Mouse (Mus musculus) lung, embryonic 16.5 days (tissue): ENCODE measurements around the gene Kcnh2. TPM values are rescaled to one million over a fixed set of nuclear protein-coding genes. Genes with fewer than 3 reads are reported as not detected.
"Not testable (repeated sequence)": the region's sequence is repeated elsewhere in the genome, so short reads cannot be mapped to it uniquely, and the experiment has no call there.

Source experiments
- ATAC-seq: fragments of 200-750 bp; cut with Nextera tagmentation; 2 replicates; pipeline ENCODE4 v1.8.0; 2017; ENCODE audit warnings: low read depth, mild to moderate bottlenecking, moderate library complexity
- H3K27ac ChIP-seq: fragments of 300-500 bp; sonication (generic); 2 replicates; pipeline ENCODE4 v1.5.1; 2014; ENCODE audit warnings: mild to moderate bottlenecking, control low read depth, low read length
- H3K27me3 ChIP-seq: fragments of 300-500 bp; sonication (generic); 2 replicates; pipeline ENCODE4 v1.6.1; 2014; ENCODE audit warnings: low read depth, low read length, mixed read lengths; ENCODE audit not compliant: control insufficient read depth, insufficient read depth
- H3K36me3 ChIP-seq: fragments of 300-500 bp; sonication (generic); 2 replicates; pipeline ENCODE4 v1.6.1; 2014; ENCODE audit warnings: low read length; ENCODE audit not compliant: control insufficient read depth, insufficient read depth
- H3K4me1 ChIP-seq: fragments of 300-500 bp; sonication (generic); replicated peaks from 2 replicates; pipeline ENCODE4 v1.6.1; 2014; ENCODE audit warnings: low read length, mixed read lengths; ENCODE audit not compliant: control insufficient read depth, insufficient read depth
- H3K4me2 ChIP-seq: fragments of 300-500 bp; sonication (generic); 2 replicates; pipeline ENCODE4 v1.6.1; 2014; ENCODE audit warnings: low read depth, low read length, control low read depth
- H3K4me3 ChIP-seq: fragments of 300-500 bp; sonication (generic); 2 replicates; pipeline ENCODE4 v1.5.1; 2014; ENCODE audit warnings: mild to moderate bottlenecking, low read length, control low read depth
- H3K9ac ChIP-seq: fragments of 300-500 bp; sonication (generic); 2 replicates; pipeline ENCODE4 v1.6.1; 2014; ENCODE audit warnings: low read length, control low read depth
- H3K9me3 ChIP-seq: fragments of 300-500 bp; sonication (generic); 2 replicates; pipeline ENCODE4 v1.6.1; 2016; ENCODE audit warnings: low read length; ENCODE audit not compliant: control insufficient read depth
- WGBS: fragments of 180-500 bp; shearing (Covaris S2); extraction: QIAGEN DNeasy Blood & Tissue Kit; methylation state at CpG from one replicate; pipeline ENCODE4 v1.1.7; 2014; 5-methylcytosine and 5-hydroxymethylcytosine counted together
- polyA plus RNA-seq: library from polyadenylated mRNA; unstranded; fragments of >200 nt; fragmentation: Nextera tagmentation; extraction: Ambion mirVana; gene quantifications from 2 replicates; pipeline ENCODE4 v1.2.1, GENCODE M21; 2015

Gene Kcnh2
- polyA plus RNA-seq: 5.6 and 6.5 TPM in 2 replicates

DNA sequence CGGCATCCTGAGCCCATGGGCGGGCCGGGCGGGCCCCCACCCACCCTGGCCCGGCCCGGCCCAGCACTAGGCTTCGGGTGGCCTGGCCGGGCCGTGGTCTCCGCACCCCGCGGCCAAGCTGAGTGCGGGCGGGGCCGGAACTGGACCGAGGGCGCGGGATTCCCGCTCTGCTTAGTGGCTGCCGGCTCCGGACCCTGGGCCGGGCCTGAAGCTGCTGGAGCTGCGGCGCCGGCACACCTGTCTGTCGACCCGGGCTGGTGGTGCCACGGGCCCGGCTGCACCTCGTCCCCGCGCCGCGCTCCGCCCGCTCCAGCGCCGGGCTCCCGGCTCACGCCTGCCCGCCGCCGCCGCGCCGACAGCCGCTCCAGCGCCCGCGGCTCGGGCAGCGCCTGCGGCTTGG, at the start of gene Kcnh2:
Gene Kcnh2, minus strand, starts transcription at position 327 of the 400 bp plus-strand sequence.
- H3K4me3 ChIP-seq: peak within 1 kb of the TSS; percentile 65
- H3K4me1 ChIP-seq: peaks cover 37% of the 10 kb centered on the region
- H3K27ac ChIP-seq: peak within 1 kb of the TSS; percentile 76
- H3K9me3 ChIP-seq: no peaks in the 10 kb centered on the region
- H3K36me3 ChIP-seq: no peaks in the 10 kb centered on the region
- WGBS: 0% methylated on average over 49 of the region's 53 CpGs
- ATAC-seq: peak; percentile 15
- H3K9ac ChIP-seq: peak within 1 kb of the TSS; percentile 69
- H3K4me2 ChIP-seq: peak within 1 kb of the TSS; percentile 95
- peaks cover 26% of the 10 kb centered on the region for H3K27me3 ChIP-seq

DNA sequence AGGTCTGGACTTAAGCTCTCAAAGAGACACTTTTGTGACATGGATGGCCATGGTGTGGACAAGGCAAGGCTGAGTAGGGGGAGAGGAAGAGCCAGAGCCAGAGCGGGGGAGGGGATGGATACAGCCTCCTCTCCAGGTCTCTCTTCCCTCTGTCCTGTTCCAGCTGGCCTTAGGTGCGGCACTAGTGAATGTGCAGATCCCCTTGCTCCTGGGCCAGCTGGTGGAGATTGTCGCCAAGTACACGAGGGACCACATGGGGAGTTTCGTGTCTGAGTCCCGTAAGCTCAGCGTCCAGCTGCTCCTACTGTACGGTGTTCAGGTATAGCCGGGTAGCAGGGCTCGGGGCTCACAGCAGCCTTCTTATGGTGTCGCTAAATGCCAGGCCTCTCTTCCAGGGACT, 49.0 kb upstream of the Kcnh2 start:
- no peak overlapping the region for H3K9ac ChIP-seq
- H3K4me3 ChIP-seq: no peak overlapping the region
- H3K36me3 ChIP-seq: peaks cover 8% of the 10 kb centered on the region
- ATAC-seq: no peak
- H3K4me2 ChIP-seq: no peak overlapping the region
- 81% methylated on average over 11 of the region's 11 CpGs for WGBS
- no peaks in the 10 kb centered on the region for H3K9me3 ChIP-seq
- H3K27me3 ChIP-seq: no peaks in the 10 kb centered on the region
- no peak overlapping the region for H3K27ac ChIP-seq
- H3K4me1 ChIP-seq: no peaks in the 10 kb centered on the region

DNA sequence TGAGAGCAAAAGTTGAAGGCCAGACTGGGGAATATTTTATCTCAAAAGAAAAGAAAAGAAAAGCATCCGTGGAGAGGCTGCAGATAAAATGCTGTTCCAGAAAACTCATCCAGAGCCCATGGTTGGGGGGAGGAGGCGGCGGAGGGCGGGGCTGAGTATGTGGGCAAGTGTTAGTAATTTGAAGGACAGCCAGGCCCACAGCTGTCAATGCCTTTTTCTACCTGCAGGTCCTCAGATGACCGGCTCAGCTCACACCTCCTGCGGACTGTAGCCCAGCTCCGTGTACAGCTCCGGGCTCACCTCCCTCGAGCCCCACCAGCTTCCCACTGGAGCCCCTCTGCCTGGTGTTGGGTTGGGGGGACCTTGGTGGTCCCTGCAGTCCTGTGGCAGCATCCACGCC, 48.3 kb upstream of the Kcnh2 start:
- WGBS: 85% methylated on average over 10 of the region's 10 CpGs
- no peak overlapping the region for H3K27ac ChIP-seq
- H3K4me1 ChIP-seq: 0 out of 2 replicates have a peak, but pooled peaks cover 4% of the 10 kb centered on the region
- peaks cover 8% of the 10 kb centered on the region for H3K36me3 ChIP-seq
- no peaks in the 10 kb centered on the region for H3K27me3 ChIP-seq
- H3K9me3 ChIP-seq: no peaks in the 10 kb centered on the region
- ATAC-seq: no peak
- H3K4me3 ChIP-seq: no peak overlapping the region
- no peak overlapping the region for H3K4me2 ChIP-seq
- H3K9ac ChIP-seq: no peak overlapping the region

DNA sequence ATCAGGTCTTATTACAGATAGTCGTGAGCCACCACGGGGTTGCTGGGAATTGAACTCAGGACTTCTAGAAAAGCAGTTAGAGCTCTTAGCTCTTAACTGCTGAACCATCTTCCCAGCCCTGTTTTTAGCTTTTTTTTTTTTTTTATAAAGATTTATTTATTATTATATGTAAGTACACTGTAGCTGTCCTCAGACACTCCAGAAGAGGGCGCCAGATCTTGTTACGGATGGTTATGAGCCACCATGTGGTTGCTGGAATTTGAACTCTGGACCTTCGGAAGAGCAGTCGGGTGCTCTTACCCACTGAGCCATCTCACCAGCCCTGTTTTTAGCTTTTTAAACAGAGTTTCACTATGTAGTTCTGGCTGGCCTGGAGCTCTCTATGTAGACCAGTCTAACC, 44.9 kb upstream of the Kcnh2 start:
- H3K36me3 ChIP-seq, H3K27me3 ChIP-seq, H3K27ac ChIP-seq, H3K4me1 ChIP-seq, H3K4me2 ChIP-seq, ATAC-seq, H3K9ac ChIP-seq, H3K9me3 ChIP-seq, H3K4me3 ChIP-seq: not testable (repeated sequence)
- 83% methylated on average over 6 of the region's 6 CpGs for WGBS

DNA sequence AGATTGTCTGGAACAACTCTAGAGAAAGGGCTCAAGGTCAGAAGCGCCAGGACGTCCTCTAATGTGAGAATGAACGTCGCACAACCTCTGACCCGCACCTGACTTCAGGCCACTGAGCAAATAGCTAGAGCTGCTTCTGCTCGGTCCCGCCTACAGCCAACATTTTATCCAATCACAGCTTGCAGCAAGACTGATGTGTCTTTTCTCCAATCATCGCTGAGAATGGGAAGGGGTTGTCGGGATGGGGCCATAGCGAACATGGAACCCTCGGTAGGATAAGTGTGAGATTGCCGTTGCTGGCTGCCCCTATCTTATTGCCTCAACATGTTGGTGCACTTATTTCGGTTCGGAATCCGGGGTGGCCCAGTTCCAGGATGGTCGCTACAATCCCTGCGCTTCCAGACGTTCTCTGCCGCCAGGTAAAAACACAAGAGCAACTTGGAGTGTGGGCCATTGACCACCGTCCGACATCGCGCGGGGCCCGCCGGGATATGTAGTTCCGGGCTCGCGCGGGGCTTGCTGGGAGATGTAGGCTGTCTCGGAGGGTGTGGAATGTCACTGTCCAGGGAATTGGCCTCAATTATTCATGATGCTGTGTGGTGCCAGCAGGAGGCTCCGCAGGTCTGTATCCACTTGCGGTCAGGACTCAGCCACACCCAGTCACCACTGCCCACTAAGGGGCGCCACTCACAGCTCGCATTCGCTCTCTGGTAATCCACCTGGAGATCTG, 42.9 kb upstream of the Kcnh2 start:
- ATAC-seq: peak; percentile 97
- Histone ChIP-seq H3K4me3 (peak overlapping the region; percentile 65), H3K27me3 (no peaks in the 10 kb centered on the region), H3K27ac (peak overlapping the region; percentile 76), H3K9ac (peak overlapping the region; percentile 71), H3K4me2 (peak overlapping the region; percentile 57), H3K9me3 (no peaks in the 10 kb centered on the region), H3K36me3 (0 out of 2 replicates have a peak, but pooled peaks cover 2% of the 10 kb centered on the region), H3K4me1 (peaks cover 4% of the 10 kb centered on the region; the same call in 1 of the 2 replicates)
- WGBS: 2% methylated on average over 36 of the region's 36 CpGs

DNA sequence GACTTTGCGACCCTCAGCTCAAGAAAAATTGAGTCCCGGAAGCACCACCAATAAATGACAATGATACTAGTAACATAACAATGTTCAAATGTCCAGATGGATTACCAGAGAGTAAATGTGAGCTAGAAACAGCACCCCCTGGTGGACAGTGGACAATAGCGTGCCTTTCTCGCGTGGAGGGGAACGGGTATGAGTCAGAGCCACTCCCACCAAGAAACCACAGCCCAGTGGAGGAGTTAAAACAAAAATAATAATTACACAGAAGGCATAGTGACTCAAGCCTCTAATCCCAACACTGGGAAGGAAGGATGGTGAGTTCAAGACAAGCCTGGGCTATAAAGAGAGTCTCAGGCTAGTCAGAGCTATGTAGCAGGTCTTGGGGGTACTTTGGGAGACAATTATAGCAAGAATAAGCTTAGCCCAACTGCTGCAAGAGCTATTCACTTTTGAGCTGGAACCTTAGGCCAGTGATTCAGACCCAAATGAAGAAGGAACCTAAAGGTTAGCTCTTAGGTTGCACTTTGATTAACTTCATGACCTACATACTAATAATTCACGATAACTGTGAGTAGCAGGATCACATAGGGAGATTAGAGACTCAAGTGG, 42.1 kb upstream of the Kcnh2 start, which contains the start of gene Abcb8:
Gene Abcb8, plus strand, starts transcription at position 272 of the 606 bp plus-strand sequence.
- Histone ChIP-seq H3K27me3 (peaks cover 3% of the 10 kb centered on the region), H3K4me1 (peaks cover 4% of the 10 kb centered on the region; the same call in 1 of the 2 replicates), H3K27ac (peak within 1 kb of the TSS; percentile 76), H3K4me2 (peak within 1 kb of the TSS; percentile 57), H3K9ac (peak within 1 kb of the TSS; percentile 71), H3K4me3 (peak within 1 kb of the TSS; percentile 65), H3K9me3 (no peaks in the 10 kb centered on the region), H3K36me3 (0 out of 2 replicates have a peak, but pooled peaks cover 2% of the 10 kb centered on the region)
- 18% methylated on average over 7 of the region's 7 CpGs for whole genome bisulfite sequencing
- ATAC-seq: no peak

DNA sequence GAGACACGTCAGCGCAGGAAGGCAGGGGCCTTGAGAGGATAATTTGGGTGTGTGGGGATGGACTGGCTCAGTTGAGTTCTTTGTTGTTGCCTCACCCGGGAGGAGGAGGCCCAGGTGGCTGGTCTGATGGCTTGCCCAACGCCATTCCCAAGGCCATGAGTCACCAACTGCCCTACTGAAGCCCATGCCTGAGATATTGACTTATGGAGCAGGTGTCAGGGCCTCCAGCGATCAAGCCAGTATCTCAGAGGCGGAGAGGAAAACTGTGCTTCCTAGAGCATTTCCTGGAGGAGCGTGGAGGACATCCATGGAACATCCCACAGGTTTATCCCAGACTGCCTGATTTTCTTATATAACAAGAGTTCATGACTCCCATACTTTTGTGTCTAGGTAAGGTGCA, 41.3 kb upstream of the Kcnh2 start:
- ATAC-seq: no peak
- H3K36me3 ChIP-seq: no peaks in the 10 kb centered on the region
- peaks cover 6% of the 10 kb centered on the region for H3K27me3 ChIP-seq
- no peak overlapping the region for H3K4me2 ChIP-seq
- WGBS: 58% methylated on average over 7 of the region's 7 CpGs
- no peak overlapping the region for H3K9ac ChIP-seq
- no peaks in the 10 kb centered on the region for H3K9me3 ChIP-seq
- H3K4me3 ChIP-seq: no peak overlapping the region
- no peak overlapping the region for H3K27ac ChIP-seq
- H3K4me1 ChIP-seq: peaks cover 9% of the 10 kb centered on the region; the same call in 1 of the 2 replicates

DNA sequence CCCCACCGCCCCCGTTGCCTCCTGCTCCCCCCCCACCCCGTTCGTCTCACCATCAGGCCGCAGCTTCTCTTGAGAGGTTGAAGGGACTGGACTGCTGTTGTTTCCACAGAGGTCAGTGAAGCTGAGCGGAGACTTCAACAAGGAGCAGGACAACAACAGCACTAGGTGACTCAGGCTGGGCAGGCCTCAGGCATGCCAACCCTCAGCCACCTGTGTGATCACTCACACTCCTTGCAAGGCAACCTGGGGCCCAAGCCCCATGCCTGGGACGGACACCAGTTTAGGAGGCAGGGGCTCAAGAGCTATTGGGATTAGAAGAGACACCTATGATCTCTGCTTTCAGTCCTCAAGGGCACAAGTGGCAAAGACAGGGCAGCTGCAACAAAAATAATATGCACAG, 40.5 kb upstream of the Kcnh2 start, which contains the start of gene Atg9b:
Gene Atg9b, minus strand, starts transcription at position 280 of the 400 bp plus-strand sequence.
- no peak for ATAC-seq
- Histone ChIP-seq H3K9ac (no peak within 1 kb of the TSS), H3K4me1 (peaks cover 16% of the 10 kb centered on the region), H3K27ac (no peak within 1 kb of the TSS), H3K4me3 (no peak within 1 kb of the TSS), H3K4me2 (no peak within 1 kb of the TSS), H3K36me3 (no peaks in the 10 kb centered on the region), H3K9me3 (no peaks in the 10 kb centered on the region), H3K27me3 (peaks cover 14% of the 10 kb centered on the region)
- WGBS: 80% methylated on average over 7 of the region's 7 CpGs

DNA sequence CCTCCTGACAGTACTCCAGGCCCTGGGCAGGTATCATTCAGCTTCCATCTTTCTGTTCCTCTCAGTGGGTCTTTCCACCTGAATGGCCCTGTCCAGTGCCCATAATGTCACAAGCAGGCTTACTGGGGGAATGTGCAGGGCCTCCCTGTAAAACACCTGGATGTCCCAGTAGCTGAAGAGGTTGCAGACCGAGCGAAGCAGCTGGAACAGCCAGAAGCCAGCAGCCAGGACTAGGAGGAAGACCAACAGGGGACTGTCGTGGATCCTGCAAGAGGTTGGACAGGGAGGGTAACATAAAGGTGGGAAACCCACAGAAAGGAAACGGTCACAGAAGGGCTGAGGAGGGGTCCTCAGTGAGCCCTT, 38.2 kb upstream of the Kcnh2 start:
- Histone ChIP-seq H3K36me3 (no peaks in the 10 kb centered on the region), H3K4me3 (no peak overlapping the region), H3K27me3 (peaks cover 31% of the 10 kb centered on the region), H3K9me3 (no peaks in the 10 kb centered on the region), H3K4me2 (no peak overlapping the region), H3K27ac (no peak overlapping the region), H3K4me1 (peaks cover 13% of the 10 kb centered on the region), H3K9ac (no peak overlapping the region)
- WGBS: 58% methylated on average over 4 of the region's 4 CpGs
- ATAC-seq: no peak
